Mouse (Mus musculus) hindbrain, embryonic 15.5 days (tissue): ENCODE measurements around the gene Tbc1d21. TPM values are rescaled to one million over a fixed set of nuclear protein-coding genes. Genes with fewer than 3 reads are reported as not detected.
A peak's percentile ranks its signal among the peaks of the same experiment; 100 is the strongest.

Experiments used
- ATAC-seq: fragments of 200-750 bp; cut with Nextera tagmentation; 2 replicates; pipeline ENCODE4 v1.8.0; 2017; ENCODE audit warnings: low read depth, moderate number of reproducible peaks, moderate TSS enrichment; ENCODE audit not compliant: low FRiP score
- H3K27ac ChIP-seq: fragments of 300-500 bp; sonication (generic); replicated peaks from 2 replicates; pipeline ENCODE4 v1.5.1; 2015; ENCODE audit warnings: mild to moderate bottlenecking, inconsistent platforms
- H3K27me3 ChIP-seq: fragments of 300-500 bp; sonication (generic); 2 replicates; pipeline ENCODE4 v1.6.1; 2015; ENCODE audit warnings: control low read depth, inconsistent platforms
- H3K36me3 ChIP-seq: fragments of 300-500 bp; sonication (generic); 2 replicates; pipeline ENCODE4 v1.6.1; 2015; ENCODE audit warnings: control low read depth, inconsistent platforms
- H3K4me1 ChIP-seq: fragments of 300-500 bp; sonication (generic); replicated peaks from 2 replicates; pipeline ENCODE4 v1.6.1; 2015; ENCODE audit warnings: control low read depth, inconsistent platforms
- H3K4me2 ChIP-seq: fragments of 300-500 bp; sonication (generic); 2 replicates; pipeline ENCODE4 v1.6.1; 2015; ENCODE audit warnings: moderate library complexity, mild to moderate bottlenecking, inconsistent platforms
- H3K4me3 ChIP-seq: fragments of 300-500 bp; sonication (generic); 2 replicates; pipeline ENCODE4 v1.5.1; 2015; ENCODE audit warnings: mild to moderate bottlenecking, inconsistent platforms
- H3K9ac ChIP-seq: fragments of 300-500 bp; sonication (generic); 2 replicates; pipeline ENCODE4 v1.6.1; 2015; ENCODE audit warnings: inconsistent platforms
- H3K9me3 ChIP-seq: fragments of 300-500 bp; sonication (generic); 2 replicates; pipeline ENCODE4 v1.6.1; 2016; ENCODE audit warnings: control low read depth, inconsistent platforms
- WGBS: fragments of 180-500 bp; shearing (Covaris S2); methylation state at CpG from one replicate; pipeline ENCODE4 v1.1.7; 2015; 5-methylcytosine and 5-hydroxymethylcytosine counted together
- polyA plus RNA-seq: library from polyadenylated mRNA; unstranded; fragments of >200 nt; fragmentation: Nextera tagmentation; extraction: Ambion mirVana; gene quantifications from 2 replicates; pipeline ENCODE4 v1.2.1, GENCODE M21; 2015

Tbc1d21 gene
- polyA plus RNA-seq, 1 experiment from 2014 or later: not detected

GRCm38 (mm10) chr9:58371914-58372313, 1.7 kb upstream of the Tbc1d21 start:
- ATAC-seq: no peak
- no peaks in the 10 kb centered on the region for H3K27me3 ChIP-seq
- H3K27ac ChIP-seq: no peak overlapping the region
- H3K4me3 ChIP-seq: no peak overlapping the region
- no peaks in the 10 kb centered on the region for H3K9me3 ChIP-seq
- H3K9ac ChIP-seq: no peak overlapping the region
- 53% methylated on average over 8 of the region's 8 CpGs for WGBS
- H3K4me2 ChIP-seq: no peak overlapping the region
- H3K36me3 ChIP-seq: no peaks in the 10 kb centered on the region
- H3K4me1 ChIP-seq: peaks cover 24% of the 10 kb centered on the region; the same call in 1 of the 2 replicates

- Histone ChIP-seq H3K9ac (no peak overlapping the region), H3K4me1 (peaks cover 10% of the 10 kb centered on the region; the same call in 1 of the 2 replicates), H3K9me3 (no peaks in the 10 kb centered on the region), H3K36me3 (no peaks in the 10 kb centered on the region), H3K4me3 (no peak overlapping the region), H3K27ac (no peak overlapping the region), H3K4me2 (no peak overlapping the region), H3K27me3 (no peaks in the 10 kb centered on the region)
- no peak for ATAC-seq
- 48% methylated on average over 6 of the region's 6 CpGs for WGBS
Observed at GRCm38 (mm10) chr9:58369644-58370043, 611 bp downstream of the Tbc1d21 start.

- no peaks in the 10 kb centered on the region for H3K36me3 ChIP-seq
- no peak overlapping the region for H3K27ac ChIP-seq
- no peak overlapping the region for H3K4me2 ChIP-seq
- no peaks in the 10 kb centered on the region for H3K27me3 ChIP-seq
- no peak overlapping the region for H3K4me3 ChIP-seq
- H3K4me1 ChIP-seq: no peaks in the 10 kb centered on the region
- no peak overlapping the region for H3K9ac ChIP-seq
- no peaks in the 10 kb centered on the region for H3K9me3 ChIP-seq
- ATAC-seq: no peak
- 80% methylated on average over 8 of the region's 8 CpGs for WGBS
Observed at GRCm38 (mm10) chr9:58364325-58364724, 5.9 kb downstream of the Tbc1d21 start.

- no peak overlapping the region for H3K4me3 ChIP-seq
- no peaks in the 10 kb centered on the region for H3K27me3 ChIP-seq
- H3K9ac ChIP-seq: no peak overlapping the region
- H3K36me3 ChIP-seq: no peaks in the 10 kb centered on the region
- no peak for ATAC-seq
- H3K9me3 ChIP-seq: no peaks in the 10 kb centered on the region
- H3K4me1 ChIP-seq: no peaks in the 10 kb centered on the region
- H3K27ac ChIP-seq: no peak overlapping the region
- 87% methylated on average over 7 of the region's 7 CpGs for WGBS
- H3K4me2 ChIP-seq: no peak overlapping the region
Observed at GRCm38 (mm10) chr9:58361956-58362355, 8.3 kb downstream of the Tbc1d21 start.

GRCm38 (mm10) chr9:58361373-58361772, 8.9 kb downstream of the Tbc1d21 start:
- no peak overlapping the region for H3K4me3 ChIP-seq
- ATAC-seq: no peak
- no peaks in the 10 kb centered on the region for H3K4me1 ChIP-seq
- no peak overlapping the region for H3K27ac ChIP-seq
- H3K36me3 ChIP-seq: no peaks in the 10 kb centered on the region
- no peak overlapping the region for H3K4me2 ChIP-seq
- no peak overlapping the region for H3K9ac ChIP-seq
- 60% methylated on average over 1 of the region's 1 CpGs for WGBS
- no peaks in the 10 kb centered on the region for H3K27me3 ChIP-seq
- no peaks in the 10 kb centered on the region for H3K9me3 ChIP-seq

GRCm38 (mm10) chr9:58355262-58356050, 14.8 kb downstream of the Tbc1d21 start:
- Histone ChIP-seq H3K27me3 (no peaks in the 10 kb centered on the region), H3K9me3 (no peaks in the 10 kb centered on the region), H3K36me3 (no peaks in the 10 kb centered on the region), H3K9ac (no peak overlapping the region), H3K27ac (no peak overlapping the region), H3K4me1 (no peaks in the 10 kb centered on the region; the same call in 1 of the 2 replicates), H3K4me2 (no peak overlapping the region), H3K4me3 (no peak overlapping the region)
- ATAC-seq: 0 out of 2 replicates have a peak, but pooled peaks have one; percentile 38
- WGBS: 13% methylated on average over 6 of the region's 6 CpGs

- H3K27ac ChIP-seq: no peak overlapping the region
- H3K4me3 ChIP-seq: no peak overlapping the region
- H3K4me1 ChIP-seq: no peaks in the 10 kb centered on the region; the same call in 1 of the 2 replicates
- H3K9ac ChIP-seq: no peak overlapping the region
- no peaks in the 10 kb centered on the region for H3K27me3 ChIP-seq
- 82% methylated on average over 6 of the region's 6 CpGs for WGBS
- no peaks in the 10 kb centered on the region for H3K9me3 ChIP-seq
- H3K4me2 ChIP-seq: no peak overlapping the region
- no peaks in the 10 kb centered on the region for H3K36me3 ChIP-seq
- no peak for ATAC-seq
Observed at GRCm38 (mm10) chr9:58354701-58355100, 15.6 kb downstream of the Tbc1d21 start.

GRCm38 (mm10) chr9:58353224-58353623, 17.0 kb downstream of the Tbc1d21 start:
- no peak for ATAC-seq
- H3K4me1 ChIP-seq: no peaks in the 10 kb centered on the region; the same call in 1 of the 2 replicates
- 94% methylated on average over 6 of the region's 6 CpGs for WGBS
- H3K27me3 ChIP-seq: no peaks in the 10 kb centered on the region
- no peak overlapping the region for H3K4me2 ChIP-seq
- H3K9ac ChIP-seq: no peak overlapping the region
- no peaks in the 10 kb centered on the region for H3K9me3 ChIP-seq
- no peaks in the 10 kb centered on the region for H3K36me3 ChIP-seq
- no peak overlapping the region for H3K27ac ChIP-seq
- H3K4me3 ChIP-seq: no peak overlapping the region

GRCm38 (mm10) chr9:58347795-58348194, 22.5 kb downstream of the Tbc1d21 start:
- Histone ChIP-seq H3K9me3 (no peaks in the 10 kb centered on the region), H3K4me1 (peaks cover 13% of the 10 kb centered on the region; the same call in 1 of the 2 replicates), H3K9ac (no peak overlapping the region), H3K36me3 (no peaks in the 10 kb centered on the region), H3K27ac (no peak overlapping the region), H3K27me3 (no peaks in the 10 kb centered on the region), H3K4me2 (no peak overlapping the region), H3K4me3 (no peak overlapping the region)
- WGBS: 86% methylated on average over 6 of the region's 6 CpGs
- no peak for ATAC-seq

GRCm38 (mm10) chr9:58346498-58346897, 23.8 kb downstream of the Tbc1d21 start:
- Histone ChIP-seq H3K36me3 (no peaks in the 10 kb centered on the region), H3K9ac (no peak overlapping the region), H3K4me2 (no peak overlapping the region), H3K4me3 (no peak overlapping the region), H3K27ac (no peak overlapping the region), H3K9me3 (no peaks in the 10 kb centered on the region), H3K4me1 (peaks cover 13% of the 10 kb centered on the region; the same call in 1 of the 2 replicates), H3K27me3 (no peaks in the 10 kb centered on the region)
- 25% methylated on average over 10 of the region's 10 CpGs for WGBS
- ATAC-seq: no peak

GRCm38 (mm10) chr9:58345963-58346362, 24.3 kb downstream of the Tbc1d21 start:
- H3K4me3 ChIP-seq: no peak overlapping the region
- 63% methylated on average over 7 of the region's 7 CpGs for WGBS
- no peak overlapping the region for H3K27ac ChIP-seq
- H3K9me3 ChIP-seq: no peaks in the 10 kb centered on the region
- no peak for ATAC-seq
- H3K9ac ChIP-seq: no peak overlapping the region
- no peak overlapping the region for H3K4me2 ChIP-seq
- no peaks in the 10 kb centered on the region for H3K36me3 ChIP-seq
- H3K27me3 ChIP-seq: no peaks in the 10 kb centered on the region
- H3K4me1 ChIP-seq: peaks cover 13% of the 10 kb centered on the region; the same call in 1 of the 2 replicates

- H3K4me2 ChIP-seq: no peak overlapping the region
- no peak overlapping the region for H3K27ac ChIP-seq
- H3K4me1 ChIP-seq: peaks cover 13% of the 10 kb centered on the region; the same call in 1 of the 2 replicates
- H3K9ac ChIP-seq: no peak overlapping the region
- H3K27me3 ChIP-seq: no peaks in the 10 kb centered on the region
- no peaks in the 10 kb centered on the region for H3K9me3 ChIP-seq
- no peak overlapping the region for H3K4me3 ChIP-seq
- H3K36me3 ChIP-seq: no peaks in the 10 kb centered on the region
- ATAC-seq: no peak
- 91% methylated on average over 1 of the region's 1 CpGs for WGBS
Observed at GRCm38 (mm10) chr9:58341795-58342194, 28.5 kb downstream of the Tbc1d21 start.
